Mouse (Mus musculus) embryonic facial prominence, embryonic 10.5 days (tissue): ENCODE data around the gene Rbm3. TPM values are rescaled to one million over a fixed set of nuclear protein-coding genes. Genes with fewer than 3 reads are reported as not detected.

Experiments used
- polyA plus RNA-seq: library from polyadenylated mRNA; unstranded; fragments of >200 nt; fragmentation: Nextera tagmentation; extraction: Ambion mirVana; gene quantifications from 2 replicates; pipeline ENCODE4 v1.2.1, GENCODE M21; 2016

Gene Rbm3
- polyA plus RNA-seq, 1 experiment from 2014 or later, result 444 TPM

Other genes starting within 250 kb of the Rbm3 start
- 122 and 132 TPM in 2 replicates for gene Pqbp1, start 246.6 kb downstream of the Rbm3 start, polyA plus RNA-seq
- gene Timm17b, start 246.5 kb downstream of the Rbm3 start, polyA plus RNA-seq, result 174 and 178 TPM in 2 replicates
- not detected in 2 replicates for gene Gm10491, start 238.0 kb downstream of the Rbm3 start, polyA plus RNA-seq
- gene Gm10490, start 236.3 kb downstream of the Rbm3 start, polyA plus RNA-seq, result 0.51 TPM in 1 of 2 replicates, not detected in the other
- 3.0 and 4.5 TPM in 2 replicates for gene Pcsk1n, start 226.1 kb downstream of the Rbm3 start, polyA plus RNA-seq
- gene Eras, start 217.3 kb downstream of the Rbm3 start, polyA plus RNA-seq, result 0.28 TPM in 1 of 2 replicates, not detected in the other
- 55.7 and 58.4 TPM in 2 replicates for gene Hdac6, start 198.0 kb downstream of the Rbm3 start, polyA plus RNA-seq
- 5.2 and 5.6 TPM in 2 replicates for gene Gata1, start 167.8 kb downstream of the Rbm3 start, polyA plus RNA-seq
- not detected in 2 replicates for gene Glod5, start 127.4 kb downstream of the Rbm3 start, polyA plus RNA-seq
- gene Suv39h1, start 71.1 kb downstream of the Rbm3 start, polyA plus RNA-seq, result 97.6 and 102 TPM in 2 replicates
- gene Was, start 55.4 kb downstream of the Rbm3 start, polyA plus RNA-seq, result 0.14 and 0.18 TPM in 2 replicates
- gene Wdr13, start 13.0 kb downstream of the Rbm3 start, polyA plus RNA-seq, result 19.7 and 19.8 TPM in 2 replicates
- 10.4 and 11.8 TPM in 2 replicates for gene Tbc1d25, start 30.3 kb upstream of the Rbm3 start, polyA plus RNA-seq
- 25.8 and 35.2 TPM in 2 replicates for gene Ebp, start 47.6 kb upstream of the Rbm3 start, polyA plus RNA-seq
- gene Porcn, start 60.6 kb upstream of the Rbm3 start, polyA plus RNA-seq, result 13.0 and 13.1 TPM in 2 replicates
- gene Ftsj1, start 106.5 kb upstream of the Rbm3 start, polyA plus RNA-seq, result 50.5 and 52.4 TPM in 2 replicates
- 4.2 and 4.6 TPM in 2 replicates for gene Slc38a5, start 125.3 kb upstream of the Rbm3 start, polyA plus RNA-seq
- not detected in 2 replicates for gene Ssxb10, start 181.5 kb upstream of the Rbm3 start, polyA plus RNA-seq
- gene Ssxb9, start 221.1 kb upstream of the Rbm3 start, polyA plus RNA-seq, result not detected in 2 replicates